Mouse (Mus musculus): ENCODE measurements around the gene Il9r. TPM values are rescaled to one million over a fixed set of nuclear protein-coding genes. Genes with fewer than 3 reads are reported as not detected.
A peak's percentile ranks its signal among the peaks of the same experiment; 100 is the strongest.

Il9r gene
- total RNA-seq, 1 experiment = 0.13 TPM

GRCm38 (mm10) chr11:32149605-32150004 is 50.5 kb downstream of the Il9r start:
- H3K4me1 ChIP-seq (ENCODE audit: control insufficient read depth in 2 of 2, insufficient read depth in 2 of 2, low read length in 2 of 2, poor library complexity in 1 of 2) = 0 out of 4 replicates have a peak, but pooled peaks cover 0 to 1% of the 10 kb centered on the region in 2 experiments
- no peak for TF ChIP-seq CHD2 (IDR thresholded peaks at IDR 0.05; ENCODE audit: low read depth, low read length)
- TF ChIP-seq MAFK (IDR thresholded peaks at IDR 0.05; ENCODE audit: insufficient read depth, low read depth, low read length) = no peak
- TF ChIP-seq HCFC1 (IDR thresholded peaks at IDR 0.05; ENCODE audit: borderline replicate concordance, insufficient read depth, low read length) = no peak
- TF ChIP-seq ZC3H11A (IDR thresholded peaks at IDR 0.05; ENCODE audit: borderline replicate concordance, low read depth, low read length) = no peak
- no peaks in the 10 kb centered on the region for H3K36me3 ChIP-seq (ENCODE audit: control insufficient read depth, insufficient read depth, low read length, poor library complexity, severe bottlenecking)
- H3K27ac ChIP-seq (ENCODE audit: insufficient read depth, low read depth, low read length, poor library complexity, severe bottlenecking) = no peak overlapping the region
- in situ Hi-C loops (cut with MboI; ENCODE audit: low sequenced_read_pairs in 2 of 2, unreplicated experiment in 2 of 2) = loop anchor here in 1 of 2 experiments (25.0 kb wide), 1 partner anchor 462 kb away; no protein-coding TSS in a partner anchor
- H3K9ac ChIP-seq (ENCODE audit: insufficient read depth, low read depth, low read length, poor library complexity, severe bottlenecking) = no peak overlapping the region
- DNase-seq (ENCODE audit: low read depth, low spot score) = no peak
- H3K9me3 ChIP-seq (ENCODE audit: control insufficient read depth, insufficient read depth, low read depth, low read length) = no peaks in the 10 kb centered on the region
- no peak overlapping the region for H3K4me3 ChIP-seq (ENCODE audit: insufficient read depth in 1 of 2, low read depth in 1 of 2, low read length in 2 of 2, poor library complexity in 1 of 2, severe bottlenecking in 1 of 2)

GRCm38 (mm10) chr11:32142771-32143170 is 57.3 kb downstream of the Il9r start:
- Histone ChIP-seq H3K4me3 (ENCODE audit: insufficient read depth in 1 of 2, low read depth in 1 of 2, low read length in 2 of 2, poor library complexity in 1 of 2, severe bottlenecking in 1 of 2) (no peak overlapping the region), H3K9me3 (ENCODE audit: control insufficient read depth, insufficient read depth, low read depth, low read length) (no peaks in the 10 kb centered on the region), H3K4me1 (ENCODE audit: control insufficient read depth in 2 of 2, insufficient read depth in 2 of 2, low read length in 2 of 2, poor library complexity in 1 of 2) (peaks cover 6 to 8% of the 10 kb centered on the region in 2 experiments; a peak in 3 of 4 replicates), H3K36me3 (ENCODE audit: control insufficient read depth, insufficient read depth, low read length, poor library complexity, severe bottlenecking) (no peaks in the 10 kb centered on the region), H3K27ac (ENCODE audit: insufficient read depth, low read depth, low read length, poor library complexity, severe bottlenecking) (no peak overlapping the region), H3K9ac (ENCODE audit: insufficient read depth, low read depth, low read length, poor library complexity, severe bottlenecking) (no peak overlapping the region)
- in situ Hi-C loops (cut with MboI; ENCODE audit: low sequenced_read_pairs in 2 of 2, unreplicated experiment in 2 of 2) = loop anchor here in 1 of 2 experiments (25.0 kb wide), 1 partner anchor 455 kb away; no protein-coding TSS in a partner anchor
- no peak for DNase-seq (ENCODE audit: low read depth, low spot score)
- TF ChIP-seq HCFC1 (IDR thresholded peaks at IDR 0.05; ENCODE audit: borderline replicate concordance, insufficient read depth, low read length) (no peak), ZNF384 (IDR thresholded peaks at IDR 0.05; ENCODE audit: low read depth, low read length) (no peak), MAFK (IDR thresholded peaks at IDR 0.05; ENCODE audit: insufficient read depth, low read depth, low read length) (no peak), ZC3H11A (IDR thresholded peaks at IDR 0.05; ENCODE audit: borderline replicate concordance, low read depth, low read length) (no peak), CHD2 (IDR thresholded peaks at IDR 0.05; ENCODE audit: low read depth, low read length) (no peak)

- no peak for DNase-seq (ENCODE audit: low read depth, low spot score)
- H3K4me3 ChIP-seq (ENCODE audit: insufficient read depth in 1 of 2, low read depth in 1 of 2, low read length in 2 of 2, poor library complexity in 1 of 2, severe bottlenecking in 1 of 2) = no peak overlapping the region
- H3K27ac ChIP-seq (ENCODE audit: insufficient read depth, low read depth, low read length, poor library complexity, severe bottlenecking) = no peak overlapping the region
Measured at GRCm38 (mm10) chr11:32141627-32142586, 58.2 kb downstream of the Il9r start.

GRCm38 (mm10) chr11:32141034-32141433 is 59.0 kb downstream of the Il9r start:
- Histone ChIP-seq H3K36me3 (ENCODE audit: control insufficient read depth, insufficient read depth, low read length, poor library complexity, severe bottlenecking) (no peaks in the 10 kb centered on the region), H3K27ac (ENCODE audit: insufficient read depth, low read depth, low read length, poor library complexity, severe bottlenecking) (no peak overlapping the region), H3K4me1 (ENCODE audit: control insufficient read depth in 2 of 2, insufficient read depth in 2 of 2, low read length in 2 of 2, poor library complexity in 1 of 2) (peaks cover 6 to 8% of the 10 kb centered on the region in 2 experiments; a peak in 3 of 4 replicates), H3K4me3 (ENCODE audit: insufficient read depth in 1 of 2, low read depth in 1 of 2, low read length in 2 of 2, poor library complexity in 1 of 2, severe bottlenecking in 1 of 2) (no peak overlapping the region), H3K9ac (ENCODE audit: insufficient read depth, low read depth, low read length, poor library complexity, severe bottlenecking) (no peak overlapping the region), H3K9me3 (ENCODE audit: control insufficient read depth, insufficient read depth, low read depth, low read length) (no peaks in the 10 kb centered on the region)
- peak; percentile 92 for DNase-seq (ENCODE audit: low read depth, low spot score)
- TF ChIP-seq MAFK (IDR thresholded peaks at IDR 0.05; ENCODE audit: insufficient read depth, low read depth, low read length) = no peak
- TF ChIP-seq CHD2 (IDR thresholded peaks at IDR 0.05; ENCODE audit: low read depth, low read length) = no peak
- no peak for TF ChIP-seq HCFC1 (IDR thresholded peaks at IDR 0.05; ENCODE audit: borderline replicate concordance, insufficient read depth, low read length)
- TF ChIP-seq ZNF384 (IDR thresholded peaks at IDR 0.05; ENCODE audit: low read depth, low read length) = no peak
- TF ChIP-seq ZC3H11A (IDR thresholded peaks at IDR 0.05; ENCODE audit: borderline replicate concordance, low read depth, low read length) = no peak
- in situ Hi-C loops (cut with MboI; ENCODE audit: low sequenced_read_pairs in 2 of 2, unreplicated experiment in 2 of 2) = loop anchor here in 1 of 2 experiments (25.0 kb wide), 1 partner anchor 454 kb away; no protein-coding TSS in a partner anchor

More at GRCm38 (mm10) chr11:32141627-32142586, 58.2 kb downstream of the Il9r start:
- no peaks in the 10 kb centered on the region for H3K9me3 ChIP-seq (ENCODE audit: control insufficient read depth, insufficient read depth, low read depth, low read length)
- H3K4me1 ChIP-seq (ENCODE audit: control insufficient read depth in 2 of 2, insufficient read depth in 2 of 2, low read length in 2 of 2, poor library complexity in 1 of 2) = peaks cover 6 to 8% of the 10 kb centered on the region in 2 experiments; a peak in 3 of 4 replicates
- TF ChIP-seq MAFK (IDR thresholded peaks at IDR 0.05; ENCODE audit: insufficient read depth, low read depth, low read length) (no peak), ZNF384 (IDR thresholded peaks at IDR 0.05; ENCODE audit: low read depth, low read length) (no peak), ZC3H11A (IDR thresholded peaks at IDR 0.05; ENCODE audit: borderline replicate concordance, low read depth, low read length) (no peak), CHD2 (IDR thresholded peaks at IDR 0.05; ENCODE audit: low read depth, low read length) (no peak), HCFC1 (IDR thresholded peaks at IDR 0.05; ENCODE audit: borderline replicate concordance, insufficient read depth, low read length) (no peak)
- in situ Hi-C loops (cut with MboI; ENCODE audit: low sequenced_read_pairs in 2 of 2, unreplicated experiment in 2 of 2) = loop anchor here in 1 of 2 experiments (25.0 kb wide), 1 partner anchor 455 kb away; no protein-coding TSS in a partner anchor
- no peak overlapping the region for H3K9ac ChIP-seq (ENCODE audit: insufficient read depth, low read depth, low read length, poor library complexity, severe bottlenecking)
- H3K36me3 ChIP-seq (ENCODE audit: control insufficient read depth, insufficient read depth, low read length, poor library complexity, severe bottlenecking) = no peaks in the 10 kb centered on the region
